Mouse (Mus musculus) Patski (cell line): ENCODE measurements around the gene Ttll11. TPM values are rescaled to one million over a fixed set of nuclear protein-coding genes. Genes with fewer than 3 reads are reported as not detected.

Source experiments
- ATAC-seq: fragments of 100-300 bp; one replicate; pipeline ENCODE4 v1.8.0; 2021
- CTCF ChIA-PET: fragments of 350-600 bp; sonication (Branson Sonifier 250); formaldehyde crosslinking; loops from one replicate; lab custom pipeline; 2022; ENCODE audit warnings: inconsistent platforms; lab: Charles Lee
- POLR2A ChIA-PET: fragments of 350-600 bp; sonication (Branson Sonifier 250); formaldehyde crosslinking; loops from one replicate; lab custom pipeline; 2022; ENCODE audit warnings: antibody characterized with exemption, inconsistent platforms; lab: Charles Lee
- DNase-seq: peaks from one replicate; pipeline ENCODE4 v3.0.0-alpha.2; 2011; ENCODE audit warnings: low read depth, low spot score
- H3K27me3 ChIP-seq: fragments of 371-371 bp; one replicate; pipeline ENCODE4 v1.5.1; 2021
- CTCF ChIP-seq: fragments of 100-300 bp; IDR thresholded peaks from one replicate; pipeline ENCODE4 v1.5.1; 2021
- in situ Hi-C: fragments of 300-500 bp; cut with MboI; formaldehyde crosslinking; loops from 3 replicates; pipeline ENCODE4 v1.11.1; 2018; ENCODE audit warnings: low pct_unique_long_range_greater_than_20kb, mixed read lengths
- polyA plus RNA-seq: library from polyadenylated mRNA; unstranded; gene quantifications from one replicate; pipeline ENCODE4 v1.2.3, GENCODE M21; 2021

Ttll11 gene
- polyA plus RNA-seq, 1 experiment from 2014 or later: 2.4 TPM

DNA sequence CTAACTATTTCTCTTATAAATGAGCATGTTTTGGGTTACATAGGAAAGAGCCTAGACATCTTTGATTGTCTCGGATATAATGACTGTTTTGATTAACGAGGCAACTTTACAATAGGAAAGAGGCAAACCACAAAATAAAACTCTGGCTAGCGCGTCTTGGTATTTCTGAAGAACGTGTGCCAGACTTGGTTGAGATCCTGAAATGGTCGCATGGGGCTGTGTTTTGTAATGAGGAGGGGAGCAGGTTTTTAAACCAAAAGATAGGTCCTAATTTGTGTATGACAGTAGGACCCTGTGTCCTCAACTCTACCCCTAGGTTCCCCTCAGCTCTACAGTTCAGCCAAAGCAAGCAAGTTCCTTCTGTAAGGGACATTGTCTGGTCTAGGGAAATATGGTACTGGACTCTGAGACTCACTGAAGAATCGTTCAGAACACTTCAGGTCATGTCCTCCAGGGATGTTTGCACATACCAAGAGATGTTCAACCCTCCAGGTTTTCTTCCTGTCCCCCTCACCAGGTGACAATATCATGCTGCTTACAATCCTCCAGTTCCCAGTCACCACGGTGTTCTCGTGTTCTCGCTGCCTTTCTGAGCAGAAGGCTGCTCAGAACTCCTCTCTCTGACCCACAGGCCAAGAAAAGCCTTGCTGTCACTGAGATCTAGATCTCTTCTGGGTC lies 147.7 kb downstream of the Ttll11 start:
- TF ChIP-seq CTCF: no peak
- ChIA-PET POLR2A (no interaction called here), CTCF (no interaction called here)
- no peak for ATAC-seq
- in situ Hi-C loops: no loop called here
- H3K27me3 ChIP-seq: no peaks in the 10 kb centered on the region
- no peak for DNase-seq

DNA sequence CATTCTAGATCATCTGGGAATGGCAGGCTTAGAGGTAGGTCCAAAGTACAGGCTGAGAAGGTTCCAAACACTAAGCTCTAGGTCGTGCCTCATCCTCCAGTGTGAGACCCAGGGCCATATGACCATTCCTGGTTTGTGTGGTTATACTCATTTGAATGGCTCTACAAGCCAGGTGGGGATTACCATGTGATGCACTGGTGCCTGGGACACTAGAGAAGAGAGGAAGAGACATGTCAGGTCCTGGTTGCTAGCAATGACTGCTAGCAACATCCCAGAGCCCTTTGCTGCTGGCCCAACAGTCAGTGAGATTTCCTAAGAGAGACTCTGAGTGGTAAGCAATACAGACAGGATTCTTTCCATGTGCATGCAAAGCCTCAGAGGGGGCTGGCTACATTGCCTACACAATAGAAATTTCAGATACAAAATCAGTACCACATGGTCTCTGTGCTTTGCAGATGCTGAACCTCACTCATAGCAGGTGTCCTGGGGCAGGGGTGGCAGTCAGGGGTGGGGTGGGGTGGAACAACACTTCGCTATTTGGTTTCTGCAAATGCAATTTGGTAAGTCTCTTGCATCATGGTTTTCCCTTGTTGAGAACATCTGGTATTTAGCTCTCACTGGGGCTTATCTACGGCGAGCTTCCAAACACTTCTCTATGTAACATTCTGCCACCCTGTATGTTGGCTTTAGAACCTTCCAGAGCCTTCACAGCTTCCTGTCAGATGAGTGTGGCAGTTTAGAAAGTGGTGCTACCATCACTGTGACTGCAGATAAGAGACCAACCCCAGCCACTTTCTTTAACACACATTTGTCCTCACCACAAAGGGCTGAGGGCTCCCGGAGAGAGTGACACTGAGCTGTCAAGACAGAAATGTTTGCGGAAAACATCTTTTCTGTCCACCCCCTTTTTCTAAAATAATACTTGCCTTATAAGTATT lies 148.5 kb downstream of the Ttll11 start:
- no peaks in the 10 kb centered on the region for H3K27me3 ChIP-seq
- ChIA-PET CTCF (no interaction called here), POLR2A (no interaction called here)
- no peak for ATAC-seq
- no peak for DNase-seq
- in situ Hi-C loops: no loop called here
- no peak for TF ChIP-seq CTCF

DNA sequence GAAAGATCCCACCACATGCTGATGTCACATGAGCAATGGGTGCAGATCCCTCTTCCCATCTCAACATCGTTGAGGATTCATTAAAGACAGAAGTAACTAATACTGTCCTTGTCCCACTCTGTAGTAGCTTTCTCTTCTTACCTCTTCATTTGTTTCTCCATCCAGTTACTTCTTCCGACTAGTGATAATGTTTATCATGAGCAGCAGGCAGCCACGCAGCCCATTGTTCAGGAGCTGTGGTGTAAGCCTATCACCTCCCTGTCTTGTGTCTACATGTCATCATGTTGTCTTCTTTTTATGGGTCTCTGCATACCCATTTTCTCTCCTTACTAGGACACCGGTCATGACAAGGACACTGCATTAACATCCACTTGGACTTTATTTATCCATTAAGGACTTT lies 150.6 kb downstream of the Ttll11 start:
- TF ChIP-seq CTCF: no peak
- ATAC-seq: no peak
- in situ Hi-C loops: no loop called here
- no peaks in the 10 kb centered on the region for H3K27me3 ChIP-seq
- ChIA-PET CTCF (no interaction called here), POLR2A (no interaction called here)
- no peak for DNase-seq

DNA sequence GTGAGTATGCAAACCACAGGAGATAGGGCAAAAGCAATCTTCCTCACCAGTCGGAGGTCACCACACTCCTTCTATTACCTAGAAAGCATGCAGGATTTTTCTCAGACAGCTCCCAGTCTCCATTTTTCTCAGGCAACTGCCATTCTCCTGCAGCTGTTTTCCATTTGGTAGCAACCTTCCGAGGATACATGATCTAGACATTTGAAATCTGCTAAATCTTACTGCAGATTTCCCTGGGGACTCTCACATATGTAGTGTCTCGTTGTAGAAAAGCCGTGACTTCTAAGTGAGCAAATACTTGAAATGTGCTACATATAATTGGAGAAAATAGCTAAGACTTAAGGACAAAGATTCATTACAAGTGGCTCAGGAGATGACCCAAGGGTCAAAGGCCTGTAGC lies 151.8 kb downstream of the Ttll11 start:
- ATAC-seq: no peak

DNA sequence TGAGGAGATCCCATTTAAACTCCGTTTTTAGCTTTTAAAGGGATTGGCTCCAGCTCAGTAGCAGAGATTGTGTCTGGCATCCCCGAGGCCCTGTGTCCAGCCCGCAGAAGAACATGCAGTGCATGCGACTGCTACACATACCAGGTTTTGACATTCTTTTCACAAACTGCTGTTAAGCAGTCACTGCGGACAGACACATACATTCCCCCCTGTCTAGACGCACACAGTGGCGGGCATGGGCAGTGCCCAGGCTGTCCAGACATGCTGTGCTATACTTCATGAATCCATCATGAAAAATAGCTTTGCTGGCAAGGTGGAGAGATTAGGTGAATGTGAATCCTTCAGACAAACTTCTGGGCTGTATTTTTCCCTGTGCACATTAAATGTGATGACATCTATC lies 154.6 kb downstream of the Ttll11 start:
- DNase-seq (no peak), ATAC-seq (no peak)
- CTCF ChIA-PET: interaction anchor here (0.9 to 1.3 kb wide), 2 partner anchors 18 to 19 kb away, joined by 3 read pairs; no protein-coding TSS in a partner anchor
- in situ Hi-C loops: no loop called here
- H3K27me3 ChIP-seq: no peaks in the 10 kb centered on the region
- no peak for TF ChIP-seq CTCF
- POLR2A ChIA-PET: interaction anchor here (0.7 to 1.2 kb wide), 2 partner anchors 14 to 102 kb away, joined by 3 to 4 read pairs; no protein-coding TSS in a partner anchor

More for the DNA sequence above, 151.8 kb downstream of the Ttll11 start:
- ChIA-PET CTCF (interaction anchor here (1.2 kb wide), 1 partner anchor 10 kb away, joined by 4 read pairs; no protein-coding TSS in a partner anchor), POLR2A (no interaction called here)
- in situ Hi-C loops: no loop called here
- DNase-seq: no peak
- no peak for TF ChIP-seq CTCF
- no peaks in the 10 kb centered on the region for H3K27me3 ChIP-seq

DNA sequence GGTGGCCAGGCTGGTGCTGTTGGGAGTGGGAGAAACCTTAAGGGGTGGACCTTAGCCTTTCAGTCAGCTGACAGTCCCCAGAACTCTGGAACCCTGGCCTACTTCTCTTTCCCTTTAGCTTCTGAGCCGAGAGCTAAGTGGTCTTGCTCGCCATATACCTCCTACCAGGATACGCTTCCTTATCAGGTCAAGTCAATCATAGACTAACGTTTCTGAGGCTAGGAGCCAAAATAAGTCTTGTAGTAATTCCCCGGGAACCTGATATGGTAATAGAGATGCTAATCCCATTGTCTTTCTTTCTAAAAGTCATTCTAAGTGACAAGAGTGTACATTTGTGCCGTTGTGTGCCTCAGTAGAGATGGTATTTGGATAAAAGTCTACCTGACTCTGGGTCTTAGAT lies 156.1 kb downstream of the Ttll11 start:
- DNase-seq (no peak), ATAC-seq (no peak)
- no peak for TF ChIP-seq CTCF
- POLR2A ChIA-PET: no interaction called here
- in situ Hi-C loops: no loop called here
- CTCF ChIA-PET: no interaction called here
- no peaks in the 10 kb centered on the region for H3K27me3 ChIP-seq

DNA sequence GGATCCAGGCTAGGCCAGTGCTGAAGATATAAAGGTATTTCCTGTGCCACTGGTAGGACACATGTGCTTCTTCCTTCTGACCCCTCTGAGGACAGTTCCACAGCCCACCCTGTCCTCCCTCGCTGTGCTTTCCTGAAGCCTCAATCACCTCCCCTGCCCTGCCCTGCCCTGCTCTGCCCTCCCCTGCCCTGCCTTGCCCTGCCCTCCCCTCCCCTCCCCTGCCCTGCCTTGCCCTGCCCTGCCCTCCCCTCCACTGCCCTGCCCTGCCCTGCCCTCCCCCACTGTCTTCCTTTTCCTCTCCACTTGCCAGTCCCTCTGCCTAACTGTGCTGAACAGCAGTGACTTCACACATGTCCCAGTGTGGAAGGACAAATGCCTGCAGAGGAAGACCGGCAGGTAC lies 160.8 kb downstream of the Ttll11 start:
- TF ChIP-seq CTCF: no peak
- in situ Hi-C loops: no loop called here
- CTCF ChIA-PET: no interaction called here
- POLR2A ChIA-PET: no interaction called here
- H3K27me3 ChIP-seq: no peaks in the 10 kb centered on the region
- ATAC-seq (no peak), DNase-seq (no peak)

- ChIA-PET POLR2A (no interaction called here), CTCF (no interaction called here)
- in situ Hi-C loops: no loop called here
- DNase-seq: no peak
- no peak for TF ChIP-seq CTCF
- no peak for ATAC-seq
- H3K27me3 ChIP-seq: no peaks in the 10 kb centered on the region
Observed at GRCm38 (mm10) chr2:35816056-35816661, 163.6 kb downstream of the Ttll11 start.

DNA sequence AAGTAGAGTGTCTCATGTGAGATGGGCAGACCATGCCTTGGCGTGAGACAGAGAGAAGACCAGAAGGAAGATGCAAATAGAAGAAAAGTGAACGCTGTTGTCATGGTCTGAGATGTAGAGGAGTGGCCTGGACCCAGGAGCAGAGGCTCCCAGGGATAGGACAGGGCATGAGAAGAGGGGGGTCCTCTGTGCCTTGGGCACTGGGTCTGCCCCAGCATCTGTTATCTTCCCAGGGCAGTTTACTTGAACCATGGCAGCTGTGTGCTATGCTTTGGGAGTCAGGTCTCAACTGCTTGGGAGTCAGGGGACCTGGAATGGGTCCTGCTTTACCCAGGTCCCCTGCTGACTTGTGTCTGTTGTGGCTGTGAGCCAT lies 167.2 kb downstream of the Ttll11 start:
- in situ Hi-C loops: no loop called here
- no peaks in the 10 kb centered on the region for H3K27me3 ChIP-seq
- no peak for ATAC-seq
- POLR2A ChIA-PET: no interaction called here
- CTCF ChIA-PET: no interaction called here
- TF ChIP-seq CTCF: no peak
- no peak for DNase-seq

- in situ Hi-C loops: no loop called here
- ChIA-PET CTCF (no interaction called here), POLR2A (no interaction called here)
- ATAC-seq (peak; percentile 75), DNase-seq (peak; percentile 27)
- H3K27me3 ChIP-seq: no peaks in the 10 kb centered on the region
- TF ChIP-seq CTCF: no peak
Observed at GRCm38 (mm10) chr2:35811801-35812560, 167.7 kb downstream of the Ttll11 start.
